Mouse (Mus musculus): ENCODE measurements around the gene Txnip. TPM values are rescaled to one million over a fixed set of nuclear protein-coding genes. Genes with fewer than 3 reads are reported as not detected.
"Not testable (repeated sequence)": the region's sequence is repeated elsewhere in the genome, so short reads cannot be mapped to it uniquely, and the experiment has no call there.

Gene Txnip
- polyA plus RNA-seq (2012; fragmentation: generic; extraction: Trizol): 1.2 TPM
- long read RNA-seq, experiment 1, transcript Txnip-202 (8 exons, 2,827 nt): minor isoform, 5 of 23 reads
- long read RNA-seq, experiment 1, transcript Txnip-201 (8 exons, 2,795 nt): major isoform, 9 of 23 reads
- long read RNA-seq, experiment 1, partial matches to known transcripts: 2 of 23 reads
- long read RNA-seq, experiment 1, other reads (novel, unspliced or antisense): 7 of 23 reads
- long read RNA-seq, experiment 2, transcript Txnip-202 (8 exons, 2,827 nt): major isoform, 7 of 8 reads
- long read RNA-seq, experiment 2, partial matches to known transcripts: 0 of 8 reads
- long read RNA-seq, experiment 2, other reads (novel, unspliced or antisense): 0 of 8 reads

DNA sequence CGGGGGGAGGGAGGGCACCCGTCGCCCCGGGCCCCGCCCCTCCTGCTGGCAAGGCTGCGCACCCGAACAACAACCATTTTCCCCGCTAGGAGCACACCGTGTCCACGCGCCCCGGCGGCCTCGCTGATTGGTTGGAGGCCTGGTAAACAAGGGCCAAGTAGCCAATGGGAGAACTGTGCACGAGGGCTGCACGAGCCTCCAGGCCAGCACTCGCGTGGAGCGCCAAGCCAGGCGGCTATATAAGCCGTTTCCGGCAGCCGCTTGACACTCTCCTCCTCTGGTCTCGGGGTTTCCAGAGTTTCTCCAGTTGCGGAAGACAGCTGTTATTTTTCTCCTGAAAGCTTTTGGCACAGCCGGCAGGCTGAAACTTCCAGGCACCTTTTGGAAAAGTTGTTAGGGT lies at the start of gene Txnip:
Gene Txnip (plus strand): TSS at position 264 of the 400 bp plus-strand sequence.
- Histone ChIP-seq H3K79me3 (ENCODE audit: low read depth) (no peaks in the 10 kb centered on the region), H3K27me3 (ENCODE audit: control insufficient read depth, insufficient read depth, insufficient read length) (no peaks in the 10 kb centered on the region), H3K4me3 (ENCODE audit: insufficient read depth, poor library complexity, severe bottlenecking) (peak within 1 kb of the TSS; percentile 36), H3K79me2 (ENCODE audit: control insufficient read depth, insufficient read depth) (no peaks in the 10 kb centered on the region), H3K36me3 (ENCODE audit: control insufficient read depth, insufficient read depth) (no peaks in the 10 kb centered on the region), H3ac (ENCODE audit: control insufficient read depth, insufficient read length, low read depth) (peak within 1 kb of the TSS; percentile 53)
- peak; percentile 9 for TF ChIP-seq USF1 (IDR thresholded peaks at IDR 0.05; ENCODE audit: low read depth)
- no peak for TF ChIP-seq FOSL1 (IDR thresholded peaks at IDR 0.05; ENCODE audit: insufficient read depth, low read length, poor library complexity, severe bottlenecking)
- TF ChIP-seq MAX (IDR thresholded peaks at IDR 0.05): peak; percentile 97
- no peak for TF ChIP-seq MYOD1 (IDR thresholded peaks at IDR 0.05; ENCODE audit: control insufficient read depth, insufficient read length, low read depth)
- no peak for TF ChIP-seq MYOG (IDR thresholded peaks at IDR 0.05; ENCODE audit: control insufficient read depth, extremely low read depth, insufficient read length)
- TF ChIP-seq CEBPB (IDR thresholded peaks at IDR 0.05; ENCODE audit: low read depth): no peak
- no peak for TF ChIP-seq CTCF (IDR thresholded peaks at IDR 0.05; ENCODE audit: control insufficient read depth, insufficient read depth, insufficient read length)

DNA sequence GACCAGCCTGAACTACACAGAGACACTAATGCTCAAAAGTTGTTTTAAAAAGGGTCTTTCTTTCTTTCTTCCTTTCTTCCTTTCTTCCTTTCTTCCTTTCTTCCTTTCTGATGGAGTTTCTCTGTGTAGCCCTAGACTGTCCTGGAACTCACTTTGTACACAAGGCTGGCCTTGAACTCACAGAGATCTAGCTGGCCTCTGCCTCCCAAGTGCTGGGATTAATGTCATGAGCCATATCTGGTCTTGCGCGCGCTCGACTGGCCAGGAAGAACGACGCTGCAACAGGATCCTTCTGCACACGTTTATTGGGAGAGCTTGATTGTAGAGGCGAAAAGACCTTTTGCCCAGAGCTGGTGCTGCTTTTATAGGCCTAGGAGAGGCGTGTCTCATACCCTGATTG lies 49.8 kb upstream of the Txnip start:
- not testable (repeated sequence) for H3K79me3 ChIP-seq (ENCODE audit: low read depth)

DNA sequence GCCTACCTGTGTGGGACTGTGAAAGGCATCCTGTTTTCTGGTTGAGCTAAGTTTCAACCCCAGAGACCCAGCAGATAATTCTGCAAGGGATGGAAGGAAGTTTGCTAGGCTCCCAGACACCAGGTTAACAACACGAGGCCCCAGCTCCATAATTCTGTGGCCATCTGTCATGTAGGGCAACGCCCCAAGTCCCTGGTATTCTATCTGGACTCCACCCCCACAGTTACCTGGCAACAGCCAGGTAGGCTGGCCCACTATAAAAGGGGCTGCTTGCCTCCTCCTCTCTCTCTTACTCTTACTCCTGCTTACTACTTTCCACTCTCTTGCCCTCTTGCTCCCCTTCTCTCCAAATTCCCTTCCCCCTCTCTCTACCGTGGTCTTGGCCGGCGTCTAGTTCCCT lies 37.6 kb upstream of the Txnip start:
- Histone ChIP-seq H3K27me3 (ENCODE audit: control insufficient read depth, insufficient read depth, insufficient read length) (no peaks in the 10 kb centered on the region), H3K79me3 (ENCODE audit: low read depth) (no peaks in the 10 kb centered on the region), H3K4me3 (ENCODE audit: insufficient read depth, poor library complexity, severe bottlenecking) (no peak overlapping the region), H3K36me3 (ENCODE audit: control insufficient read depth, insufficient read depth) (no peaks in the 10 kb centered on the region), H3ac (ENCODE audit: control insufficient read depth, insufficient read length, low read depth) (no peak overlapping the region), H3K79me2 (ENCODE audit: control insufficient read depth, insufficient read depth) (no peaks in the 10 kb centered on the region)
- no peak for TF ChIP-seq FOSL1 (IDR thresholded peaks at IDR 0.05; ENCODE audit: insufficient read depth, low read length, poor library complexity, severe bottlenecking)
- TF ChIP-seq MAX (IDR thresholded peaks at IDR 0.05): no peak
- TF ChIP-seq MYOD1 (IDR thresholded peaks at IDR 0.05; ENCODE audit: control insufficient read depth, insufficient read length, low read depth): no peak
- no peak for TF ChIP-seq CTCF (IDR thresholded peaks at IDR 0.05; ENCODE audit: control insufficient read depth, insufficient read depth, insufficient read length)
- no peak for TF ChIP-seq MYOG (IDR thresholded peaks at IDR 0.05; ENCODE audit: control insufficient read depth, extremely low read depth, insufficient read length)
- no peak for TF ChIP-seq CEBPB (IDR thresholded peaks at IDR 0.05; ENCODE audit: low read depth)
- TF ChIP-seq USF1 (IDR thresholded peaks at IDR 0.05; ENCODE audit: low read depth): no peak

More for the DNA sequence above, 49.8 kb upstream of the Txnip start:
- H3K36me3 ChIP-seq (ENCODE audit: control insufficient read depth, insufficient read depth); H3K79me2 ChIP-seq (ENCODE audit: control insufficient read depth, insufficient read depth); H3K4me3 ChIP-seq (ENCODE audit: insufficient read depth, poor library complexity, severe bottlenecking); H3K27me3 ChIP-seq (ENCODE audit: control insufficient read depth, insufficient read depth, insufficient read length); H3ac ChIP-seq (ENCODE audit: control insufficient read depth, insufficient read length, low read depth): not testable (repeated sequence)

DNA sequence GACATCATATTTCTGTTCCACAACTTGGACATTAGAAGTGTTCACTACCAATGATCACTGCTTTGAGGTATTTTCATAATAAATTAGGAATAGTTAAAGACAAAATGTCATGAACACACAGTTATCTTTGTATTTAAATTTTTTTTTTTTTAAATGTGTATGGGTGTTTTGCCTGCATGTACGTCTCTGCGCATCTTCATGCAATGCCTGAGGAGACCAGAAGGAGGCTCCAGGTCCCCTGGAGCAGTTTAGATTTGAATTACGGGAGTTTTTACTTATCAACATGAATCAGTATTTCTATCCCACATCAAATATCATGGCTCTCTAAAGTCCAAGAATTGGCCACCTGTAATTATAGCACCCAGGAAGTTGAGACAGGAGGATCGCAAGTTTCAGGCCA lies 35.6 kb upstream of the Txnip start:
- Histone ChIP-seq H3K27me3 (ENCODE audit: control insufficient read depth, insufficient read depth, insufficient read length) (peaks cover 4% of the 10 kb centered on the region), H3K79me3 (ENCODE audit: low read depth) (no peaks in the 10 kb centered on the region), H3K36me3 (ENCODE audit: control insufficient read depth, insufficient read depth) (no peaks in the 10 kb centered on the region), H3K79me2 (ENCODE audit: control insufficient read depth, insufficient read depth) (no peaks in the 10 kb centered on the region), H3ac (ENCODE audit: control insufficient read depth, insufficient read length, low read depth) (no peak overlapping the region), H3K4me3 (ENCODE audit: insufficient read depth, poor library complexity, severe bottlenecking) (no peak overlapping the region)
- TF ChIP-seq FOSL1 (IDR thresholded peaks at IDR 0.05; ENCODE audit: insufficient read depth, low read length, poor library complexity, severe bottlenecking): no peak
- TF ChIP-seq MYOD1 (IDR thresholded peaks at IDR 0.05; ENCODE audit: control insufficient read depth, insufficient read length, low read depth): no peak
- no peak for TF ChIP-seq CTCF (IDR thresholded peaks at IDR 0.05; ENCODE audit: control insufficient read depth, insufficient read depth, insufficient read length)
- TF ChIP-seq MAX (IDR thresholded peaks at IDR 0.05): no peak
- no peak for TF ChIP-seq CEBPB (IDR thresholded peaks at IDR 0.05; ENCODE audit: low read depth)
- TF ChIP-seq USF1 (IDR thresholded peaks at IDR 0.05; ENCODE audit: low read depth): no peak
- no peak for TF ChIP-seq MYOG (IDR thresholded peaks at IDR 0.05; ENCODE audit: control insufficient read depth, extremely low read depth, insufficient read length)

DNA sequence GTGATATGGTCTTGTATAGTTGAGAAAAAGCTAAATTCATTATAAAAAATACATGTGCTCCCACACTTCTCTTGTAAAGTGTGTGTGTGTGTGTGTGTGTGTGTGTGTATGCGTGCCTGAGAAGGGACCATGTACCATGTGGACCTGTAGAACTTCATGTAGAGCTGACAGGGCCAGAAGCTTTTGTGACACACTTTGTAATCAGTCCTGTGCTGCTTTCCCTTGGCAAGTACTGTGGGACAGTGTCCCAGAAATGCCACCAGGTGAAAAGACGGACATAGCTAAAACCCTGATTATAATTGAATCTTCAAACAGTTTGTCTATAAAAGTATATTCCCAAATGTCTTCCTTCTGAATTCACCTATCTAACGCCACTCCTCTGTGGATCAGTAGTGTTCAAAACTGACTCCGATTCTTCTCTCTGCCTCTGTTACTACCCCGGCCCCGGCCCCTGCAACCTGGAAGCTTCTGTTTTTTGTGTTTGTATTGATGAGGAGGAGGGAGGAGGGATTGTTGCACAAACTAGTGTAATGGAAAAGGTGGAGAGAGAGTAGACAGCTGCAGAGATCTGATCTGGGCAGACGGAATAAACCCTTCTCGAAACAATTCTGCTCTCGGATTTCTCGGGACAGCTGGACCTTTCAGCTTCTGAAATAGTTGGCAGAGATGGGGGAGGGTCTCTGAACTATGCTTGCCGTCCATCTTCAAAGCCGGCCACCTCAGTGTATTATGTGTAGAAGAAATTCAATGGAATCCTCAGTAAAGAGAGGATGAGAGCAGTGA lies 33.5 kb upstream of the Txnip start:
- no peaks in the 10 kb centered on the region for H3K36me3 ChIP-seq (ENCODE audit: control insufficient read depth, insufficient read depth)
- H3K4me3 ChIP-seq (ENCODE audit: insufficient read depth, poor library complexity, severe bottlenecking): no peak overlapping the region
- no peaks in the 10 kb centered on the region for H3K79me3 ChIP-seq (ENCODE audit: low read depth)
- peaks cover 4% of the 10 kb centered on the region for H3K27me3 ChIP-seq (ENCODE audit: control insufficient read depth, insufficient read depth, insufficient read length)
- TF ChIP-seq USF1 (IDR thresholded peaks at IDR 0.05; ENCODE audit: low read depth) (no peak), MYOD1 (IDR thresholded peaks at IDR 0.05; ENCODE audit: control insufficient read depth, insufficient read length, low read depth) (no peak), CEBPB (IDR thresholded peaks at IDR 0.05; ENCODE audit: low read depth) (no peak), CTCF (IDR thresholded peaks at IDR 0.05; ENCODE audit: control insufficient read depth, insufficient read depth, insufficient read length) (no peak), MYOG (IDR thresholded peaks at IDR 0.05; ENCODE audit: control insufficient read depth, extremely low read depth, insufficient read length) (no peak), MAX (IDR thresholded peaks at IDR 0.05) (no peak), FOSL1 (IDR thresholded peaks at IDR 0.05; ENCODE audit: insufficient read depth, low read length, poor library complexity, severe bottlenecking) (no peak)
- no peaks in the 10 kb centered on the region for H3K79me2 ChIP-seq (ENCODE audit: control insufficient read depth, insufficient read depth)
- H3ac ChIP-seq (ENCODE audit: control insufficient read depth, insufficient read length, low read depth): no peak overlapping the region
